Mouse (Mus musculus): ENCODE measurements around the gene Dph7.
"Not testable (repeated sequence)": the region's sequence is repeated elsewhere in the genome, so short reads cannot be mapped to it uniquely, and the experiment has no call there.

Dph7 gene

DNA sequence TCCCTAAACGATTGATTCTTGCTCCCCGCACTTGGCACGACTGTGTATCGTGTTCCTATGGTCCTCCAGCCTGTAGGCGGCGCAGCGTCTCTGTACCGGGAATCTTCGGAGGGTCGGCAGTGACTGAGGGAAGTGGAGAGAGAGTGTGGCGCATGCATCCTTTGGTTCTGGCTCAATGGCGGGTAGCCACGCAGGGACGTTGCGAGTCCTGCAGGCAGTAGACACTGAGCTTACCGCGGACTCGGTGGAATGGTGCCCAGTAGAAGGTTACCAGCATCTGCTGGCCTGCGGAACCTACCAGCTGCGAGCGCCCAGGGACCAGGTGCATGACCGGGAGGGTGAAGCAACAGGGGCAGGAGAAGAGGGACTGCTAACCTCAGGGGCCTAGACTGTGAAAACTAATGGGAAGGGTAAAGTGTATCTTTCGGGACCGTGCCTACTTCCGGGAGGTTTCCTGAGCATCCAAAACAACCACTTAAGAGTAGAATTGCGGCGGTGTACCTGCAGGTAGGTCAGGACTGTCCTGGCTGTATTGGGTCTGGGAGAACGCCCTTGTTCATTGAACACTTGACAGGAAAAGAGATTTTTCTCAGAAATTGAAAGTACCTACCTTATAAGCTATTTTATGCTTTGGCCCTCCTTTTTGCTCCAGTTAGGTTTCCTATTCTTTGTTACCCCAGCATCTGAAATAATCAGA, at the start of gene Dph7:
TSS of gene Dph7 (plus strand) at position 97 of the 697 bp plus-strand sequence.
- CTCF ChIA-PET, result interaction anchor here (0.7 kb wide), 1 partner anchor 9 kb away, joined by 4 read pairs; no protein-coding TSS in a partner anchor

DNA sequence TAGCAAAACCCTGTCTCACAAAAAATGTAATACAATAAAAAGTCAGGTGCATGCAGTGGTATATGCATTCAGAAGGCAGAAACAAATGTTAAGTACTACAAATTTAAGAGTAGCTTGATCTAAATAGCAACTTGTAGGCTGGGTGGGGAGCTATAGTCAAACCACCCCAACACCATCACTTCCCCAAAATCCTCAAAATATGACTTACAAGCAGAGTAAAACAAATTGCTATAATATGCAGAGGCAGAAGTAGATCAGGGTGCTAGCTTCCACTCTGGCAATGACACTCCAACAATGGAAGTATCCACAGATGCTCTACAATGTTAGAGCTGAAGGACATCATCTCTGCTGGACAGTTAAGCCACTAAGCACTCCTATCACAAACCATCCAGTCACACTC, 49.6 kb upstream of the Dph7 start:
- CTCF ChIA-PET, result interaction anchor here (0.5 to 1.2 kb wide), 2 partner anchors 10 to 14 kb away, joined by 3 read pairs; no protein-coding TSS in a partner anchor

DNA sequence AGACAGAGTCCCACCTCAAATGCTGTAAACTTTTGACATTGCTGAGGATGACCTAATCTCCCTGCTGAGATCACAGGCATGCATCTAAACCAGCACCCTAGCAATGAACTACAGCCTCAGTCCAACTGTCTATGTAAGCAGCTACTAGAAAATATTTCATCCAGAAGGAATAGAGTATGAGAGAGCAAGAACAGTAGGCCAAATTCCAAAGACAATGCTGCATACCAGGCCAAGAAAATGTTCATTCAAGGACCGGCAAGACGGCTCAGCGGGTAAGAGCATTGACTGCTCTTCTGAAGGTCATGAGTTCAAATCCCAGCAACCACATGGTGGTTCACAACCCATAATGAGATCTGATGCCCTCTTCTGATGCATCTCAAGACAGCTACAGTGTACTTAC, 47.4 kb upstream of the Dph7 start:
- CTCF ChIA-PET, result no interaction called here

DNA sequence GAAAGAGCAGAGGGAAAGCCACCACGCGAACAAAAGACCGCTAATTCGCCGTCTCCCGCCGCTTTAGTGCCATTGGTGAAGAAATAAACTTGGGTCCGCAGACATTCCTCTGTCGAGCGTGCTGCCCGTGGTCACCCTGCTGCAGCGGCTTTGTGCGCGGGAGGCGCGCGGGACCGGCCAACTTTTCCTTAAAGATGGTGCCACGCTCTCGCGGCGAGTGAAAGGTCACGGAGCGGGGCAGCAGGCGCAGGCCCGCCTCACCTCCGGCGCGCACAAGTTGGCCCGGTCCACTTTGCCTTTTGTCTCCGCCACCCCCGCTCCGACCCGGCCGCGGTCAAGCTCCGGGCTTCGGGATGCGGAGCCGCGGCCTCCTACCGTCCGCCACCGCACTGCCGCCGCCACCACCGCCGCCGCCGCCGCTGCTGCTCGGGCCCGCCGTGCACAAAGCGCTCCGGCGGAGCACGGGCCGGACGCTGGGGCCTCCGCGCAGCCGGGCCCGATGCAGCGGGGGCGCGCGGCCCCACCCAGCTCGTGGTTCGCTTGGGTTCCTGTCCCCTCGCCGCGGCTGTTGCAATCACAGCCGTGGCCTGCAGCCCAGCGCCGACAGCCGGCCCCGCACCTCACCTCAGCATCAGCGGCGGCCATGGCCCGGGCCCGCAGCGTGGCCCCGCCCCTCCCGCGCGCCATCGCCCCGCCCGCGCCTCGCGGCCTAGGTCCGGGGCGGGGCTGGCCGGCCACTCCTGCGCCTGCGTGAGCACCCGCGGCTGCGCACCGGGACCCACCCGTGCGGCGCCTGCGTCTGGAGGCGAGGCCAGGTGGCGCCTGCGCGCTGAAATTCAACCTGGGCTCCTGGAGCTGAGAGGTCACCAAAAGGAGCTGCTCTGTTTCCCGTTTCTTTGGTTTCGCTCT, 43.0 kb upstream of the Dph7 start, which contains the start of gene Ehmt1:
TSS of gene Ehmt1 (minus strand) at position 685 of the 909 bp plus-strand sequence.
- CTCF ChIA-PET, result interaction anchor here (0.6 kb wide), 2 partner anchors 68 to 471 kb away, joined by 3 to 17 read pairs; no protein-coding TSS in a partner anchor

DNA sequence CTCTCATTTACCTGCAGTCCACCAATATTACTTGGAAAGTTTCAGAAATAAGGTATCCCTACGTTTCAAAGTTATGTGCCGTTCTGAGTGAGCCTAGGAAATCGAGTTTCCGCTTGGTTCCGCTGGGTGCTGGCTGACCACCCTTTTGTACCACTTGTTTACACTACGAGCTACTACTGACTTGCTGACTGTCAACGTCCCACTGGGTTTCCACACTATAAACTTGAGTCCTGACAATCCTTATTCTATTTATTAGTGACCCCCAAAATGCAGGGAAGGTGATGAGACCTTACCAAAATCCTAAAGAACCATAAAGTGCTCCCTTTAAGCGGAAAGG, 42.4 kb upstream of the Dph7 start:
- CTCF ChIA-PET, result interaction anchor here (0.6 kb wide), 2 partner anchors 68 to 470 kb away, joined by 3 to 17 read pairs; no protein-coding TSS in a partner anchor

DNA sequence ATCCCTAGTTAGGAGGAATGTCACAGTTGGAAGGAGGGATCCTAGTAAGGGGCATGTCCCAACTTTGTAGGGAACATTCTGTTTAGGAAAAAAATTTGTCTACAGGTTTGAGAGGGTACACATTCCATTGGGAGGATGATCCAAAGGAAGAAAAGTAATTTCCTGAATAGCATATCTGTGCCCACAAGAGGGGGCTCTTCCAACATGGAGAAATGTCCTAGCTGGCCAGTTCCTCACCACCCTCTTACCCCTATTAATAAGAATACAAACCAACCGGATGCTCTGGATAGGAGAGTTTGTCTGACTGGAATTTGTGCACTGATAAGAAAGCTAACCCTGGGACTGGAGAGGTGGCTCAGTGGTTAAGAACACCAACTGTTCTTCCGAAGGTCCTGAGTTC, 38.6 kb upstream of the Dph7 start:
- CTCF ChIA-PET, result interaction anchor here (0.8 kb wide), 1 partner anchor 10 kb away, joined by 3 read pairs; no protein-coding TSS in a partner anchor

DNA sequence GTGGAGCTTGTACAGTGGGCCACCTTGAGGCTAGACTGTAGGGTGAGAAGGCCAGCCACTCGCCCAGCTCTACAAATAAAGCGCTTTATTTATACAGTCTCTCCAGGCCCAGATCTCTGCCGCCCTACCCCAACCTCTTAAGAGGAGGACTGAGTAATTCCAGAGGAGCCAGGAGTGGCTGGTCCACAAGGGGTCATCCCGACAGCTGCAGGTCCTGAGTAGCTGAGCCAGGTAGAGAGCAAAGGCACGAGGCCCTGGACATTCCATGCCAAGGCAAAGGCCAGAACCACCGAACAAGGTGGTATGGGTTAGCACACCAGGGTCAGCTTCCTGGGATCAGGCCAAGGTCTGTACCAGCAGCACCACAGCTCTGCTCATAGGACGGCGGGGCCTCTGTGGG, 36.9 kb upstream of the Dph7 start:
- CTCF ChIA-PET, result interaction anchor here (0.6 kb wide), 1 partner anchor 102 kb away, joined by 3 read pairs; no protein-coding TSS in a partner anchor

DNA sequence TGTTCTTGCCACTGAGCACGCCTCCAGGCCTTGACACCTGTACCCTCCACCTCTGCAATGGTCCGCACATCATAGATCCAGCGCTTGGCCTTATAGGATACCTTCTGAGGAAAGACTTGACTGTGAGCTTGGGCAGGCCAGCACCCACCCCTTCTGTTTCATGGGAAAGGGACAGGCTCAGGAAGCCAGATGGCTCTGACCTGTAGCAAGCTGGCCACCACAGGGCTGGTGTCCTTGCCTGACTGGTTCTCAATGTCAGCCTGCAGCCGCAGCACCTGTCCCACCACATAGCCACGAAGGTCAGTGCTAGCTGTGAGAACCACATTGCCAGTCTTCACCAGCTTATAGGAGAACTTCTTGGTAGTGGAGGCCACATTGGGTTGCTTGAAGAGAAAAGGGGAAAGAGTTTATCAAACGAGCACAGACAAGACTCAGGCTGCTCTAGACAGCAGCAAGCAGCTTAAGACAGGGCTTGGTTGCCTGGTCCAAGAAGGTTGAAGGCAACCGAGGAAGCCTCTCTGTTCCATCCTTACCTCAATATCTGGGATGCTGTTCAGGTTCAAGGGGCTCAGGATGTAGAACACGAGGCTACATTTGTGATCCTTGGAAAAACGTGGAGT, 35.7 kb upstream of the Dph7 start:
- CTCF ChIA-PET, result interaction anchor here (0.6 to 0.7 kb wide), 2 partner anchors 14 to 21 kb away, joined by 3 to 11 read pairs; no protein-coding TSS in a partner anchor

DNA sequence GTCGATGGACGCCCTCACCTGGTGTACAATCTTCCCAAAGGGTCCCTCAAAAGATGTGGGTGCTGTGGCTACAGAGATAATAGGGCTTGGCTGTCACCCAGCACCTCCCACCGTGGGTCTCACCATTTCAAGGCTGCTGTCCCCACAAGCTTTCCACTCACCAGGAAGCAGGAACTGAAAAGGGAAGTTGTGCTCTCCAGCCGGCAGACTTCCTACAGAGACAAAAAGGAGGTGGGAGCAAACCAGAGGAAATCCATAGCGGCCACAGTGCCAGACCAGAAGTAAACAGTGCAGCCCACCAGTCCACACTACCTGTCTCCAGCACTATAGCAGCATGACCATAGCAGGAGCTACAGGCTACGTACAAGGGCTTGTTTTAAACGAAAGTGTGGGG, 35.2 kb upstream of the Dph7 start:
- CTCF ChIA-PET, result interaction anchor here (0.6 kb wide), 1 partner anchor 21 kb away, joined by 11 read pairs; no protein-coding TSS in a partner anchor

DNA sequence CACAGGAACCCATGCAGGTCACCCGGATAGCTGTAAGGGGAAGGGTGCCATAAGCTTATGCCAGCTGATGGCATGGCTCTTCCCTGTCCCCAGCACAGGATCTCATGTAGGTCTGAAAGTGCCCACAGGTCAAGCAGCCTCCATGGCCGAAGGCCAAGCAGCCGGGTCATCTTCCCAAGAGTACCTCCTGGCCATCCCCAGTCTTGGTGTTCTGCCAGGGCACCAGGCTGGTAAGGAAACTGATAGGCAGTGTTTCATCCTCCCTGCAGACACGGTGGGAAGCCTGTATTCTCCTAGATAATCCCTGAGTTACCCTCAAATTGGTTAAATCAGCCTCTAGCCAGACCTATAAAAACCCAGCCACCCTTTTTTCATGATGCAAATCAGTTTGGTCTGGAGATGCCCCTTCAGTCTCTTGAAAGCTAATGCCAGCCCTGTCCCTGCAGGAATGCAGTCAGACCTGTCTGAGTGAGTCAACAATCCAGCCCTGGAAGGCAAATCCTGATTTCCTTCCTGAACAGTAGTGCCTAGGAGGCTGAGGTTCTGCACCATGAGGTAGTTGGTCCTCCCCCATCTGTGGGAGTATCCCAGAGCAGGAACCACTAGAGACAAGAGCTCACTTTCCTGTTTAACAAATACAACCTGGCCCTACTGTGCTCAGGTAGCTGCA, 34.3 kb upstream of the Dph7 start:
- CTCF ChIA-PET, result no interaction called here

DNA sequence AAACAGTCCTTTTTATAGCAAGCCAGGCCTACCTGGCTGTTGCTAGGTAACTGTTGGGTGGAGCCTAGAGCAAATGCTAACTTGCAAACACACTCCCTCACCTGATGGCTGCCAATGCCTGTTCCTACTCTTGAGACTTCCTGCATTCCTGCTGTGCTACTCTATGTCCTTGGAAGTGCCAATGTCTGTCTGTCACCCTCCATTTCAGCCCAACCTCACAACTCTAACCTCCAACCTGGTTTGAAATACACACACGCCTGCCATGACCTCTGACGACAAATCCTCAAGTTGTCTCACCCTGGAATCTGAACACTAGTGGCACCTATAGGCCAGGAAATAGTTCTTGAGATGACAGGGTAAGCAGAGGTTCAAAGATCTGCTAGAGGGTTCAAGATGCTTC, 33.1 kb upstream of the Dph7 start:
- CTCF ChIA-PET, result no interaction called here

DNA sequence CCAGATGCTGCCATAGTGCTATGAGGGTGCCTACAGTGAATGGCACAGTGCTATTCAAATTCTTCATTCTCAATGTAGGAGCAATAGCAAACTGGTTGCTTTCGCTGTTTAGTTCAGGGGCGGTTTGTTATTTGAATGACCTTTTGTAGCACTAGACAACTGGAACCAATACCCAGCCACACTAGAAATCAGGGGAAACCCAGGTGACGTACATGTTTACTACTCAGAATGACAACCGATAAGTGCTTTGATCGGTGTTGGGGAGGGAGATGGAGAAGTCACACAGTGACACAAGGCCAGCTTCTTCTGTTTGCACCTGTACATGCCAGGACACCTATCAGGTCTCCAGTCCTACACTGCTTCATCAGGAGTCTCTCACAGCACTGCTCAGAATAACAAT, 32.6 kb upstream of the Dph7 start:
- CTCF ChIA-PET, result no interaction called here

DNA sequence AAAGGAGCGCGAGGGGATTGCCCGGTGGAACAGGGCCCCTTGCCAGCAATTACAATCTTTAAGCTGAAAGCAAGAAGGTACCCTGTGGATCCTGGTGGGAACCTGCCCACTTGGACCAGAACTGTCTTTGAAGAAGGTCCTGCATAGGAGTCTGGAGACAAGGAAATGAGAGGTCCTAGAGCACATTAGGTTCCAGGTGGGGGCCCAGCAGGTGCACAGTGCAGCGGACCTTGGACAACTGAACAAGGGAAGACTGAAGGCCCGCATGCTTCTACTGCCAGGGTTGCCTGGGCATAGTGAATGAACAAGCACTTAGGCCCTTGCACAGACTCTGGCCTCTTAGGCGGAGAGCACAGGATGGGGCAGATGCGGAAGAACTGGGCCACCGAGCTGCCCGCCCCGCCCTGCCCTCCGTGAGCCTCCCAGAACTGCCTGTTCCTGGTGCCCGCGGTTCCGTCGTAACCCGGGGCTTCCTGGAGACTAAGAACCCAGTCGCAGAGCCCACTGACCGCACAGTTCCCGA, 27.7 kb upstream of the Dph7 start:
- CTCF ChIA-PET, result interaction anchor here (2.7 kb wide), 1 partner anchor 15 kb away, joined by 10 read pairs; the partner anchor contains the start of gene Zmynd19

DNA sequence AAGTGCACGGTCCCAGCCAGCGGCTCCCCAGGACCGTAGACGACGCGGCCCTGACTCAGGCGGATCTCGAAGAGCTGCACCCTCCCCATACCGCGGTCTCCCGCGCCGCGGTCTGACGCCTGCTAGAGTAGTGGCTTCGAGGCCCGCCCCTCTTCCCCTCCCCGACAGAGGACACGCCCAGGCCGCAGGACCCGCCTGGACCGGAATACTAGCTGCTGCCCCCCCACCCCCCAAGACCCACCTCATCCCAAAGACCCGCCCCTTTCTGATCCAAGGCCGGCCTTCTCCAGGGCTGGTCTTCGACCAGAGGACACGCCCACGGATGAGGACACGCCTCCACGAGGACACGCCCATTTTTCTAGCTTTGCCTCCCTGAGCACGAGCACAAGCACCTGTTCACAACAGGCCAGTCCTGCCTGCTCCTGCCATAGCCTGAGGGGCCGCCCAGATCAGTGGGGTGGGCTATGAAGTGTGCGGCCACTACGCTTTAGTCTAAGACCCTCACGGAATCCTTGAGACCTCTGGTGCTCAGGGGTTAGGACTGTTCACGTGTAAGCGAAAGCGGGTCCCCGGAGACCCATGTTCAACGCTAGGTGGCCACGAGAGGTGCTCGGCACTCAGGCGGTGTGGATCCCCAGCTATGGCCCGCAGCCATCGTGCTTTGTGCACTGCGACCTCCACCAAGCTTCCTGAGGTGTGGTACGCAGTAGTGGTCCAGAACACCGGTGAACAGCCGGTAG, 27.0 kb upstream of the Dph7 start, which contains the start of gene Arrdc1:
TSS of gene Arrdc1 (minus strand) at position 196 of the 740 bp plus-strand sequence.
- CTCF ChIA-PET, result interaction anchor here (0.6 to 2.7 kb wide), 2 partner anchors 14 to 28 kb away, joined by 3 to 10 read pairs; partner anchors contain the start of gene Zmynd19

DNA sequence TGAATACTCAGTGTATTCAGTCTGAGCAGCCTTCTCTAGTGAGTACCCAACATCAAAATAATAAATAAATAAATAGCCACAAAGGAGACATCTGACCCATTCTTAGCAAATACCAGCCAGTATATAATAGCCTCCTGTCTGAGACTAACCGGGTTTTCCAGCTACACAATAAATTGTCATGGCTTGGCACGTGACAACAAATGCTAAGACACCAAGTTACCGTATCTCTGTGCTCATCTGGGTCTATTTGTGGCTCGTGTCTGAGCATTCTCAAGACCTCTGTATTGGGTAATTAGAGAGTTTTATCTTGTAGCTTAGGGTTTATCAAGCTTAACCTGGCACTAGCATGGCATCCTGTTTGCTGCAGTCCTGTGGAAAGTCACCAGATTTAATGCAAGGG, 20.1 kb upstream of the Dph7 start:
- CTCF ChIA-PET, result no interaction called here

DNA sequence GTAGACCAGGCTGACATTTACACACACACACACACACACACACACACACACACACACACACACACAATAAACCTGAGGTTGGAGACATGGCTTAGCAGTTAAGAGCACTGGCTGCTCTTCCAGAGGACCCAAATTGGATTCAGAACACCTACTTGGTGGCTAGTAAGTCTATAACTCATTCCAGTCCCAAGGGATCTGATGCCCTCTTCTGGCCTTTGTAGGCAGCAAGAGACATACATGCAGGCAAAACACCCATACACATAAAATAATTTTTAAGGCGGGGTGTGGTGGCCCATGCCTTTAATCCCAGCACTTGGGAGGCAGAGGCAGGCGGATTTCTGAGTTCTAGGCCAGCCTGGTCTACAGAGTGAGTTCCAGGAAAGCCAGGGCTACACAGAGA, 17.9 kb upstream of the Dph7 start:
- CTCF ChIA-PET, result not testable (repeated sequence)

DNA sequence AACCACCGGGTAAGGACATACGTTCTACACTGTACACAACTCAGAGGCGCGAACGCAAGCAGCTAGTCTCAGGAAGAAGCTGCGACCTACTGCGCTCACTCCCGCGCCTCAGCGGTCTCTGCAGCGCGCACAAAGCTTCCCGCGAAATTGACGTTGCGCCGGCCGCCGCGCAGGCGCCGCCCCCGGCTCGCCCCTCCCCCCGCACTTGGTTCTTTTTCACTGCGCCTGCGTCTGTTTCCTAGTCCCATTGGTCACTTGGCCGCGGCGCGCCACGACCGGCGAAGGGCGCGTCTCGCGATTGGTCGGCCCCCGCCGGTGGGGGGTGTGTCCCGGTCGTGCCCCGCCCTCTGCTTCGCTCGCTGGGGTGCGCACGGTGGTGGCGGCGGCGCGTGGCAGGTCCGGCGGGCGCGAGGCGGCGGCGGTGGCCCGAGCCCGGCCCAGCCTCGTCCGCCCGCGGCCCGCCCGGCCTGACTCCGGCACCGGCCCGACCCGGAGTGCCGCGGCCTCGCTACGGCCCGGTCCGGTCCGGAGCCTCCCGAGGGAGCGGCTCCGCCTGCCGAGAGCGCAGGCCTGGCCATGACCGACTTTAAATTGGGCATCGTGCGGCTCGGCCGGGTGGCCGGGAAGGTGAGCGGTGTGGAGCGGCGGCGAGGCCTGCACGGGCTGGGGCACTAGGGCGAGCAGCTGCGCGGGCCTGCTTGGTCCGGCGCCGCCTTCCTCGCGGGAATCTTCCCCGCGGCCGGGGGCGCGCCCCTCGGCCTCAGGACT, 12.6 kb upstream of the Dph7 start, which contains the start of gene Zmynd19:
TSS of gene Zmynd19 (plus strand) at position 372 of the 768 bp plus-strand sequence.
- CTCF ChIA-PET, result interaction anchor here (1.2 to 2.2 kb wide), 2 partner anchors 11 to 14 kb away, joined by 3 to 10 read pairs; partner anchors contain the start of gene Arrdc1

DNA sequence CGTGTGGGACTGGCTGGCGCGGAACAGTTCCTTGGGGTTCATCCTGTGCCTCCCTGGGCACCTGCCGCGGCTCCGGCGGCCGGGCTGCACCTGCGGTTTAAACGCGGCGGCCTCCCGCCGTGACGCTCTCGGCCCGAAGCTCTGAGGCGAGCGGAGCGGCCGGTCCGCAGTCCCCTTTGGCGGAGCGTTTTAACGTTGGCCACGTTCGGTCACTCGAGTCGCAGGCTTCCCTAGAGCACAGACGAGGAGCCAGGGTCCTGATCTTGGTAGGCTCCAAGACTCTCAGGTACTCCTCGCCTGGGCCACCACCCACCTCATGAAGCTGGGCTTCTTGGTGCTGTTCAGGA, 12.0 kb upstream of the Dph7 start:
- CTCF ChIA-PET, result interaction anchor here (0.6 to 2.2 kb wide), 2 partner anchors 15 to 689 kb away, joined by 6 to 10 read pairs; partner anchors contain the start of gene Arrdc1

DNA sequence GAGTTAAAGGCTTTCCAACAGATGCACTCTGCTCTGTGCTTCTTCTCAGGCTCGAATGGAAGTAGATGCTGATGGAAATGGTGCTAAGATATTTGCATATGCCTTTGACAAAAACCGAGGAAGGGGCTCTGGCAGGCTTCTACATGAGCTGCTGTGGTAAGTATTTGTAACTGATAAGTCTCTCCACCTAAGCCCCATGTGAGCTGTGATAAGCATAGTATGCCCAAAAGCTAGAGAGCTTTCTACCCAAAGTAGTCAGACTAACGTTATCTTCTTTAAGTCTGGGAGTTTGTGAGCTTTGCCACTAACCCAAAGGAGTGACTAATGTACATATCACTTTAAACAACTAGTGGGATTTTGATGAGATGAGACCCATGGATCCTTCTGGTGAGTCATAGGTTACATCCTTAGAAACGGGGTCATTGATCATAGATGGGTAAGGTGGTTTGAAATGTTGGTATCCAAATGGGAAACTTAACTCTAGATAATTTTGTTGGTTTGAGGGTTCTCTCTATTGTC, 9.6 kb upstream of the Dph7 start:
- CTCF ChIA-PET, result no interaction called here

Data from spleen, embryonic (tissue).